Mouse (Mus musculus) lung, adult 18-20 months (tissue): Measurements from ENCODE around the gene Faf1.
A peak's percentile ranks its signal among the peaks of the same experiment; 100 is the strongest.

Source experiments
- DNase-seq, 2 experiments: peaks; one replicate each; pipeline ENCODE4 v3.0.0; 2022; ENCODE audit warnings: mixed read lengths in 2 of 2

Faf1 gene

DNA sequence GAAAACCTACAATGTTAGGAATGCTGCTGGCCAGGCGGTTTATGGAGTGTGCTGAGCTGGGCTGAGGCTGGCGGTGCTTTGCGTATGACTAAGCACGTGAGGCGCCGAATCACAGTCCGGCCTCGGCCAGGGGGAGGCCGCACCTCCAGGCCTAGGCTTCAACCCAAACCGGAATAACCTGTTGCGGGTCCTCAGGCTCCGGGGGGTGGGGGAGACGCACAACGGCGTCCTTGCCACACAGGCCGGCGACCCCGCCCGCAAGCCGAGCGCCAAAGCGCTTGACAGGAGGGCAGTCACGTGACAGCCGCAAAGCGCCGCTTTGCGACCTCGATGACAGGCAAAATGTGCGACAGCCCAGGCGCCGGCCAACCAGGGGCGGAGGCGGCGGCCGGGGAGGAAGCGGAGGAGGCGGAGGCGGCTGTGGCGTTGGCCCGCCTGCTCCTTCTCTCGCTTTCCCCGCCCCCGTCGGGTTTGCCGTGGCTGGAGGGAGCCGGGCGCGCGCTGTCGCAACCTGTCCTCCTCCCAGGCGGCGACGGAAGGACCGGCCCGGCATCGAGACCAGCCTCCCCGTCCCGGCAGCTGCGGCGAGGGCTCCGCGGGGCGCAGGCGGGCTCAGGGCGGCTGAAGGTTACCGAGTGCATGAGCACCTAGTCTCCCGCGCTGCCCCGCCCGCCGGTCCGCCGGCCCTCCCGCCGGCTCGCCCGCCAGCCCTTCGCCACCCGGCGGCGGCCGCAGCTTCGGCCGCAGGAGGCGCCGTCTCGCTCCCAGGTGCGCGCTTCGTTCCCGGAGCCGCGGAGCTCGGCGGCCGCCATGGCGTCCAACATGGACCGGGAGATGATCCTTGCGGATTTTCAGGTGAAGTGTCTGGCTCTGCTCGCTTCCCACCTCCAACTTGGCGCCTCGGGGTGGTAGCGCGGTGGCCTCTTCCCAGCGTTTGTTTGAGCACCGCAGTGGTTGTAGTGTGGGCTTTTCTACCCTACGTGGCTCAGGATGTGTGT, at the start of gene Faf1:
Faf1 (plus strand) TSS at position 371 of the 998 bp plus-strand sequence.
- peak; percentile 99 for DNase-seq

- DNase-seq: peak in 1 of 2 experiments; percentile 25
Measured at GRCm38 (mm10) chr4:109630215-109630614, 46.2 kb upstream of the Faf1 start.

- DNase-seq: no peak
Measured at GRCm38 (mm10) chr4:109631029-109631428, 45.4 kb upstream of the Faf1 start.

GRCm38 (mm10) chr4:109634971-109635370, 41.4 kb upstream of the Faf1 start:
- no peak for DNase-seq

- no peak for DNase-seq
Measured at GRCm38 (mm10) chr4:109639356-109639755, 37.0 kb upstream of the Faf1 start.

DNA sequence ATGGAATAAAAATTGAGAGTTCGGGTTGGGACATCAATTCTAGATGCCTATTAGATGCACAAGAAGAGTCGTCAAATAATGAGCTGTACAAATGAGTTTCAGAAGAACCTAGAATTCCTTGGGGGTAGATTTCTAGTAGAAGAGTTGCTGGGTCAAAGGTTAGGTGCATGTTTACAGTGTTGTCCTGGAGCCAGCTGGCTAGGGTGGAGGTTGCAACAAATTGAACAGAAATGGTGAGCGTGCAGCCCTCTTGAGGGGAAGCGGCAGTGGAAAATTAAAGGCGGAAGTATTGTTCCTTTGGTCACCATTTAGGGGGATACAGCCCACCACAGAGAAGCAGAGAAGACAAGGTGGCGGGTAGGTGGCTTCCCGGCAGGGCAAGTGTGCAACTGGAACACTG, 36.2 kb upstream of the Faf1 start:
- DNase-seq: peak in 1 of 2 experiments; percentile 19

GRCm38 (mm10) chr4:109641451-109641850, 34.9 kb upstream of the Faf1 start:
- peak; percentile 26 to 45 for DNase-seq

DNA sequence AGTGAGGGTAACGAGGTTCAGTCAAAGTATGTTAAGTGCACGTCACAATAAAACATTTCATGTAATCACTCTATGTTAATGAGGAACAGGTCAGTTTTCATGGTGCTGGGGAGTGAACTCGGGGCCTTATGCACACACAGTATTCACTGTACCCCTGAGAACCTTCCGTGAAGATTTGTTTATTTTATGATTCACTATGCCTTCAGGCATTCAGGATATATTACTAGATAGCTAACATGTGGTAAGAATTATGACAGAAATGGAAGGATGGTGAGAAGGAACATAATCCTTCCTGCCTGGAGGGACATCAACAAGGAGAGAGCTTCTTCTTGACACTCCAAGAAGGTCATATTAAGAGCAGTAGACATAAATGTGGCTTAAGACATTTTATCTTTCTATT, 29.1 kb upstream of the Faf1 start:
- no peak for DNase-seq

GRCm38 (mm10) chr4:109649331-109649730, 27.1 kb upstream of the Faf1 start:
- DNase-seq: no peak

GRCm38 (mm10) chr4:109653251-109653650, 23.1 kb upstream of the Faf1 start:
- DNase-seq: no peak

DNA sequence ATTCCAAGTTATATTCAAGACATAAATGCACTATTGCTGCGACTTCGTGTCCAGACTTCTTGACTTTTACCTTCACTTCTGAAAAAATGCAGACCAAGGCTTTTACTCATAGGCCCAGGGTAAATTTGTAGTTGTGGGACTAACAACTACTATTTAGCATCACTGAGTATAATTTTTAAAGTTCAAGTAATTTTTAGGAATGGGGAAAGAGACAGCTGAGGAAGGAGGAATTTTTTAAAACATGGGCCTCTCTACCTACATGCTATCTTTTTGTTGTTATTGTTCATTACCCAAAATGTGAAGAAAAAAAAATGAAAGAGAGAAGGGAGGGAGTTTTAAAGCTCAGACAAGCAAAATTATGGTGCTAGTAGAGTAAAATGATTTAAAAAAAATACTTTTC, 21.7 kb upstream of the Faf1 start:
- no peak for DNase-seq

GRCm38 (mm10) chr4:109655738-109656137, 20.6 kb upstream of the Faf1 start:
- no peak for DNase-seq

GRCm38 (mm10) chr4:109656301-109656700, 20.1 kb upstream of the Faf1 start:
- DNase-seq: no peak

DNA sequence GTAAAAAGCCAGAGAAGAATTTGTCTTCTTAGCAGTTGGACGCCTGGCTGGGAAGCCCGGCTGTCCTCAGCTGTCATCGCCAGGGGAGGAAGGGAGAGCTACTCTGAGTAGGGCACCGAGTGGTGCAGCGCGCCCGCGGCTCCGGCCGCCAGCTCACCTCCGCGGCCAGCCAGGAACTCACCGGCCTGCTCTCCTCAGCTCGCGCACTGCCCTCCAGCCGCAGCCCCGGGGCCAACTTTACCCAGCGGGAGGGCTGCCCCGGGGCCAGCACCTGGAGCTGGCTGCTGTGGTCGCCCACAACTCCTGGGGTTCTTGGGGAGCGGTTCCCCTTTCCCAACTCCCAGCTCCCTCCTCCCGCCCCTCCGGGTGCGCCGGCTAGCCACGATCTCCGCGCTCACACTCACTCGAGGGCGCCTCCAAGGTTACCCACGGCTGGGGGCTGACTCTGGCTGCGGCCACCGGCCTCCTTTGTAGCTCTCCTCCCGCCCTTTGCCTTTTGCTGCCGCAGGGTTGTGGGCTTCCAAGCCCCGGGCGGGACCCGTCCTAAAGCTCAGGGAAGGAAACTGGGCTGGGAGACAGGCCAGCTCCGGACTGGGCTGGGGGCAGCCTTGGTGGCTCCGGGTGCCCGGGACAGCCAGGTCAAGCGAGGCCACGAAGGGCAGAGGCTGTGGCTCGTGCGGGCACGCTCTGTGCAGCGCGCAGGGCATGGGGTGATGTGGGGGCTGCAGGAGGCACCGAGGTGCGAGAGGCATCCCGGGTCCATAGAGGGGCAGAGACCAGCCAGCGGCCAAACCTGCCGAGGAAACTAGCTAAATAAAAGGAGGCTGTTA, 19.2 kb upstream of the Faf1 start:
- DNase-seq: peak; percentile 33 to 34

- no peak for DNase-seq
Measured at GRCm38 (mm10) chr4:109657851-109658500, 18.4 kb upstream of the Faf1 start.

GRCm38 (mm10) chr4:109658826-109659225, 17.6 kb upstream of the Faf1 start:
- no peak for DNase-seq

GRCm38 (mm10) chr4:109659571-109659970, 16.8 kb upstream of the Faf1 start:
- DNase-seq: no peak

DNA sequence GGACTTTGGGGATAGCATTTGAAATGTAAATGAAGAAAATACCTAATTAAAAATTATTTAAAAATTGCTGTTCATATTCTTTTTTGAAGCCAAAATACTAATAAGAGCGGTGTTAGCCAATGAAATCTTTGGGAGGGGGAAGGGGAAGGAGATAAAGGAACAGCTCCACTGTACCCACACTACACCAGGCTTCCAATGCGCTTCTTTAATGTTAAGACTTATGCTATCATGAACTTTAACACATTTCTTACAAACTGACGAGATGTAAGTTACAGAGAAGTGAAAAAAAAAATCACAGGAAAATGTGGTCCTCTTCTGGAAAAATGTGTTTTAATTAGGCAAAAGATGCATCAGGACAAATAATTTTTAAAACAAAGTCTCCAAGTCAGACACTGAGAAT, 15.8 kb upstream of the Faf1 start:
- DNase-seq: no peak

GRCm38 (mm10) chr4:109661183-109661582, 15.2 kb upstream of the Faf1 start:
- no peak for DNase-seq

- no peak for DNase-seq
Measured at GRCm38 (mm10) chr4:109662271-109662670, 14.1 kb upstream of the Faf1 start.

DNA sequence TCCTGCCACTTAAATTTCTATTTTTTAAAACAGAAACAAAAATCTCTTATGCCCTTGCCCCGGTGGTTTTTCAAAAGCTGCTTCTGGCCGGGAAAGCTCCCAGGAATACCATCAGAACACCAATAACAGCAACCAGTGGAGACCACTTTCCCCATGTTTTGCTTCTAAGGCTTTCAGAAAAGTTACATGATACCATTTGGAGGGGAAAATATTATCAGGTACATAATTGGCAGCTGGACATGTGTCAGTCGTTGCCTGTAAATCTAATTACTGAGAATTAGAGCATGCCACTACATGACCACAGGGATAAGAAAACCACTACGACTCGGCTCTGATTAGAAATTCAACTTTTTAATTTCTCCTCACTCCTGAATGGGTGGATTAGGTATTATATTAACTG, 12.3 kb upstream of the Faf1 start:
- no peak for DNase-seq

- peak; percentile 74 to 78 for DNase-seq
Measured at GRCm38 (mm10) chr4:109665101-109665981, 11.0 kb upstream of the Faf1 start.
